Mouse (Mus musculus) lung, postnatal 0 days (tissue): Measurements from ENCODE around the gene Spata25. TPM values are rescaled to one million over a fixed set of nuclear protein-coding genes. Genes with fewer than 3 reads are reported as not detected.
A peak's percentile ranks its signal among the peaks of the same experiment; 100 is the strongest.

Experiments
- ATAC-seq: fragments of 200-750 bp; cut with Nextera tagmentation; 2 replicates; pipeline ENCODE4 v1.8.0; 2017; ENCODE audit warnings: moderate library complexity
- DNase-seq: peaks from one replicate; pipeline ENCODE4 v3.0.0-alpha.2; 2016; ENCODE audit warnings: low spot score
- H3K27ac ChIP-seq: fragments of 300-500 bp; sonication (generic); 2 replicates; pipeline ENCODE4 v1.5.1; 2014; ENCODE audit warnings: antibody characterized with exemption, mild to moderate bottlenecking, low read length, mixed read lengths
- H3K27me3 ChIP-seq: fragments of 300-500 bp; sonication (generic); replicated peaks from 2 replicates; pipeline ENCODE4 v1.6.1; 2014; ENCODE audit warnings: low read length, mixed read lengths; ENCODE audit not compliant: insufficient read depth
- H3K36me3 ChIP-seq: fragments of 300-500 bp; sonication (generic); 2 replicates; pipeline ENCODE4 v1.6.1; 2014; ENCODE audit warnings: low read length, mixed read lengths; ENCODE audit not compliant: insufficient read depth
- H3K4me1 ChIP-seq: fragments of 300-500 bp; sonication (generic); 2 replicates; pipeline ENCODE4 v1.6.1; 2014; ENCODE audit warnings: antibody characterized with exemption, low read depth, low read length, mixed read lengths; ENCODE audit not compliant: insufficient read depth
- H3K4me2 ChIP-seq: fragments of 300-500 bp; sonication (generic); replicated peaks from 2 replicates; pipeline ENCODE4 v1.6.1; 2014; ENCODE audit warnings: low read depth, mild to moderate bottlenecking, low read length, moderate library complexity, mixed read lengths
- H3K4me3 ChIP-seq: fragments of 300-500 bp; sonication (generic); 2 replicates; pipeline ENCODE4 v1.5.1; 2014; ENCODE audit warnings: low read depth, low read length
- H3K9ac ChIP-seq: fragments of 300-500 bp; sonication (generic); replicated peaks from 2 replicates; pipeline ENCODE4 v1.6.1; 2014; ENCODE audit warnings: low read depth, mild to moderate bottlenecking
- H3K9me3 ChIP-seq: fragments of 300-500 bp; sonication (generic); 2 replicates; pipeline ENCODE4 v1.6.1; 2016; ENCODE audit warnings: low read length, mixed read lengths
- CTCF ChIP-seq: IDR thresholded peaks from 2 replicates; pipeline ENCODE4 v1.5.1; 2016; ENCODE audit warnings: antibody characterized with exemption, mild to moderate bottlenecking
- EP300 ChIP-seq: IDR thresholded peaks from 2 replicates; pipeline ENCODE4 v1.6.1; 2016; ENCODE audit warnings: antibody characterized with exemption, mild to moderate bottlenecking, control low read depth
- whole genome bisulfite sequencing: fragments of 180-500 bp; shearing (Covaris S2); extraction: QIAGEN DNeasy Blood & Tissue Kit; methylation state at CpG from one replicate; pipeline ENCODE4 v1.1.7; 2014; 5-methylcytosine and 5-hydroxymethylcytosine counted together
- polyA plus RNA-seq: library from polyadenylated mRNA; unstranded; fragments of >200 nt; fragmentation: Nextera tagmentation; extraction: Ambion mirVana; gene quantifications from 2 replicates; pipeline ENCODE4 v1.2.1, GENCODE M21; 2015

The Spata25 gene
- polyA plus RNA-seq, 1 experiment from 2014 or later = not detected

- no peak for ATAC-seq
These were observed 34.6 kb downstream of the Spata25 start for GRCm38 (mm10) chr2:164793772-164794171.

GRCm38 (mm10) chr2:164793236-164793635, 35.1 kb downstream of the Spata25 start:
- Histone ChIP-seq H3K9ac (no peak overlapping the region), H3K36me3 (peaks cover 24% of the 10 kb centered on the region; the same call in 1 of the 2 replicates), H3K9me3 (no peaks in the 10 kb centered on the region), H3K27me3 (no peaks in the 10 kb centered on the region), H3K27ac (no peak overlapping the region), H3K4me3 (no peak overlapping the region), H3K4me2 (no peak overlapping the region), H3K4me1 (no peaks in the 10 kb centered on the region)
- DNase-seq (peak; percentile 55), ATAC-seq (peak; percentile 18; the same call in 1 of the 2 replicates)
- TF ChIP-seq CTCF (peak; percentile 88), EP300 (no peak)
- WGBS = 68% methylated on average over 3 of the region's 3 CpGs

More at GRCm38 (mm10) chr2:164793772-164794171, 34.6 kb downstream of the Spata25 start:
- H3K9ac ChIP-seq = no peak overlapping the region
- TF ChIP-seq EP300 (no peak), CTCF (0 out of 2 replicates have a peak, but pooled peaks have one; percentile 24)
- 89% methylated on average over 2 of the region's 2 CpGs for WGBS
- no peak overlapping the region for H3K4me2 ChIP-seq
- H3K36me3 ChIP-seq = peaks cover 24% of the 10 kb centered on the region; the same call in 1 of the 2 replicates
- H3K27me3 ChIP-seq = no peaks in the 10 kb centered on the region
- no peak overlapping the region for H3K4me3 ChIP-seq
- H3K4me1 ChIP-seq = no peaks in the 10 kb centered on the region
- DNase-seq = peak; percentile 41
- no peaks in the 10 kb centered on the region for H3K9me3 ChIP-seq
- H3K27ac ChIP-seq = peak overlapping the region; percentile 3; the same call in 1 of the 2 replicates

GRCm38 (mm10) chr2:164792400-164793190, 35.7 kb downstream of the Spata25 start:
- DNase-seq = no peak
- WGBS = 89% methylated on average over 12 of the region's 12 CpGs
- no peak for ATAC-seq
- Histone ChIP-seq H3K4me2 (no peak overlapping the region), H3K9me3 (no peaks in the 10 kb centered on the region), H3K4me3 (no peak overlapping the region), H3K4me1 (no peaks in the 10 kb centered on the region), H3K27ac (no peak overlapping the region), H3K27me3 (no peaks in the 10 kb centered on the region), H3K36me3 (peaks cover 24% of the 10 kb centered on the region; the same call in 1 of the 2 replicates), H3K9ac (no peak overlapping the region)
- TF ChIP-seq EP300 (no peak), CTCF (no peak)

GRCm38 (mm10) chr2:164791841-164792261, 36.5 kb downstream of the Spata25 start:
- 0 out of 2 replicates have a peak, but pooled peaks cover 2% of the 10 kb centered on the region for H3K4me1 ChIP-seq
- no peak overlapping the region for H3K9ac ChIP-seq
- peaks cover 24% of the 10 kb centered on the region; the same call in 1 of the 2 replicates for H3K36me3 ChIP-seq
- WGBS = 89% methylated on average over 18 of the region's 18 CpGs
- no peaks in the 10 kb centered on the region for H3K9me3 ChIP-seq
- H3K27me3 ChIP-seq = no peaks in the 10 kb centered on the region
- ATAC-seq (no peak), DNase-seq (no peak)
- no peak overlapping the region for H3K4me2 ChIP-seq
- H3K4me3 ChIP-seq = no peak overlapping the region
- TF ChIP-seq EP300 (no peak), CTCF (no peak)
- H3K27ac ChIP-seq = no peak overlapping the region

- Histone ChIP-seq H3K9me3 (no peaks in the 10 kb centered on the region), H3K4me1 (0 out of 2 replicates have a peak, but pooled peaks cover 8% of the 10 kb centered on the region), H3K4me2 (no peak overlapping the region), H3K27me3 (no peaks in the 10 kb centered on the region), H3K4me3 (no peak overlapping the region), H3K36me3 (peaks cover 21% of the 10 kb centered on the region; the same call in 1 of the 2 replicates), H3K9ac (no peak overlapping the region), H3K27ac (0 out of 2 replicates have a peak overlapping the region, but pooled peaks have one; percentile 38)
- DNase-seq (peak; percentile 88), ATAC-seq (peak; percentile 46)
- WGBS = 41% methylated on average over 4 of the region's 4 CpGs
- TF ChIP-seq CTCF = no peak
- 0 out of 2 replicates have a peak, but pooled peaks have one; percentile 35 for TF ChIP-seq EP300
These were observed 37.9 kb downstream of the Spata25 start for GRCm38 (mm10) chr2:164790451-164790850.

GRCm38 (mm10) chr2:164788411-164788810, 39.9 kb downstream of the Spata25 start:
- DNase-seq = no peak
- WGBS = 70% methylated on average over 4 of the region's 4 CpGs
- Histone ChIP-seq H3K4me3 (no peak overlapping the region), H3K36me3 (peaks cover 16% of the 10 kb centered on the region; the same call in 1 of the 2 replicates), H3K9ac (no peak overlapping the region), H3K4me1 (0 out of 2 replicates have a peak, but pooled peaks cover 8% of the 10 kb centered on the region), H3K27me3 (no peaks in the 10 kb centered on the region), H3K9me3 (no peaks in the 10 kb centered on the region), H3K4me2 (no peak overlapping the region), H3K27ac (no peak overlapping the region)
- no peak for ATAC-seq
- TF ChIP-seq CTCF (no peak), EP300 (no peak)
